Mouse (Mus musculus) lung, postnatal 10 days (tissue): Measurements from ENCODE around the gene Arvcf.

Experiments used
- DNase-seq: peaks from one replicate; pipeline ENCODE4 v3.0.0; 2021

Gene Arvcf

DNA sequence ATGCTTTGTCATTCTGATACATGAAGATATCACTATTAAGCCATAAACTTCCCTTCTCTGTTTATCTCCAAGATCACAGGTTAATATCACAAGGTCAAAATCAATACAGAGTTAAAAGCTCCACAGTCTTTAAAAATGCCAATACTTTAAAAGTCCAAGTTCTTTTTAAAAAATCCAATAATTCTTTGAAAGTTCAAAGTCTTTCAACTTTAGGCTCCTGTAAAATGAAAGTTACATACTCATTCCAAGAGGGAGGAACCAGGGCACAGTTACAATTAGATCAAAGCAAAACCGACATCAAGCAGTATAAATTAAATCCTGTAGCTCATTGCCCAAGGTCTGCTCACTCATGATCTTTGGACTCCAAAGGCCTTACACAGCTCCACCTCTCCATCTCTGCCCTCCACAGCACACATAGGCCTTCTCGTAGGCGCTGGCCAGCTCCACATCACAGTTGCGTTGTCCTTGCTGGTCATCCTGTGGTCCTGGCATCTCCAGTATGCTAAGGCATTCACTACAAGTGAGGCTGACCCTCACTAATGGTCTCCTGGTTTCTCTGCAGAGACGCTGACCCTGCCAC, 85.4 kb downstream of the Arvcf start:
- DNase-seq, result no peak

DNA sequence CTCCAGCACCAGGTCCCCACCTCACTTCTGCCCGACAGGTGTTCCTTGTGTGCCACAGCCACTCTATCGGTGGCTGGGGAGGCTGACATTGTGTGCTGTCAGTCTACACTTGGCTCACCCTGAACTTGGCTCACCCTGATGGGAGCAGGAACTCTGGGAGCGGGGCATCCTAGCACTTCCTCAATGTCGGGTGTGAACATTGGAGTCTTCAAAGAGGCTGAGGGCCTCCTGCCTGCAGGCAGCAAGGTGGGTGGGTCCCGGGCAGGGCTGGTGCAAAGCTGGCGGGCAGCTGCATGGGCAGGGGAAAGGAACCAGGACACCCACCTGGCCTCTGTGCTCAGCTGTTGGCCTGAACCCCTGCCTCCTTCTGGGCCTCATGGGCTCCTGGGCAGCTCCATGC, 88.1 kb downstream of the Arvcf start:
- no peak for DNase-seq

DNA sequence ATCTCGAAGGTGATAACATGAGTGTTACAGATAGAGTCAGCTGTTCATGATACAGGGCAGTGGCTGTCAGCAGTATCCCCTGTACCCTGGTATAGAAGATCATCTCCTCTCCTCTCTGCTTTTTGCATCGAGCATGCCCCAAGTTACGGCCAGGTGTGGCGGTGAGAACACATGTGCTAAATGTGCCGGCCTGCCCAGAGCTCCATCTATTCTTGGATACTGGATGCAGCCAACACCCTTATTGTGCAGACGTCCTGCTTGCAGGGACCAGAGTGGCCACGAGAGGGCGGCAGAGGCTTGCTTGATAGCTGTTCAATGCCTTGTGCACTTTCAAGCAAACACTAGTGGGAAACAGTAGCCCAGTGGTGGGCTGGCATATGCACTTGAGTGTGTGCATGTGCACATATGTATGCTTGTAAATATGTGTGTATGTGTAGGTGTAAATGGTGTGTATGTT, 95.4 kb downstream of the Arvcf start:
- DNase-seq, result peak; percentile 96

DNA sequence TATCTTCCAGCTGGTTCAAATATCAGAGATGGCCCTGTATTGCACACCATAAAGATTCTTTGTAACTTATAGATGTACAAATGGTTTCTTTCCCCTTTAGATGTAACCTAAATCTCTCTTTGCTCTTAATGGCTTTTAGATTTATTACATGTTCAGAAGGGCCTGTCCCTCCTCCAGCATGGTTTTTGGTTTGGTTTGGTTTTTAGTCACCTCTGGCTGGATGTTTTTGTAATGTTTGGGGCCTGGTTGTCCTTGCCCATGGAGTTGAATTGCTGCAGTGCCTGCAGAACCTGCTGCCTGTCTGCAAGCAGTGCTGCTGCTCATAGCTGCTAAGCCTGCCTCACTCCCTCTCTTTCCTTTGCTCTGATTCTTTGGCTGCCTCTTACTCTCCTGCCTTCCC, 99.3 kb downstream of the Arvcf start:
- no peak for DNase-seq

DNA sequence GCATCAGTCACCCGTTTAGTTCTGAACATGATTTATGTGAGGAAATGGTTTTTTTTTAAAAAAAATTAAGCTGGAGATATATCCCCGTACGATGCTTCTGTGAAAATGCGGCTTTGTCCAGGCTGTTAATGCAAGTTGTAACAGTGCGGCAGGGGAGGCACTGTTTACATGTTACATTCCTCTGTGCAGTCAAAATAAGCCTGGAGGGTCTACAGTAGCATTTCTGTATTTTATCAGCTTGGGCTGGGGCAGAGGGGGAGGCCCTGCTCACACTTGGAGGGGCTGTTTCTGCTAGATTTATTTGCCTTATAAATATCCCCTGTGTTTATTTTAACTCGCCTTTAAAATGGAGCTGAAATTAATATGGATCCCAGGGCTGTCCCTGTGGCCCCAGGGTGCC, 100.1 kb downstream of the Arvcf start:
- no peak for DNase-seq

DNA sequence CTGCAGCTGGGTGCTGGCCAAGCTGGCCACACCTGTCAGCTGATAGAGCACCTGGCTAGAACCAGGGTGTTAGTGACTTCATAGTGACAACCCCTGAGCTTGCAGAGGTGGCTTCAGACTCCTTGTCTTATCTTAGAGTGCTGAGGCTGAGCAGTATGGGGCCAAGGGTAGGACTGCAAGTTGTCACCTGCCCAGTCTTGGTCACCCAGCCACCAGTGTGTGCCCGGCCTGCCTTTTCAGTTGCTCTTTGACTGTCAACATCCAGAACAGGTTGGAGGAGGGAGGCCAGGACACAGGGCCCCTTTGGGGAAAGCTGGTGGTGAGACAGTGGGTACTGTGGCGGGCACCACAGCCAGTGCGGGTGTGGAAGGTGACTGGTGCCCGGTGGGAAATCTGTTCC, 101.0 kb downstream of the Arvcf start:
- no peak for DNase-seq

DNA sequence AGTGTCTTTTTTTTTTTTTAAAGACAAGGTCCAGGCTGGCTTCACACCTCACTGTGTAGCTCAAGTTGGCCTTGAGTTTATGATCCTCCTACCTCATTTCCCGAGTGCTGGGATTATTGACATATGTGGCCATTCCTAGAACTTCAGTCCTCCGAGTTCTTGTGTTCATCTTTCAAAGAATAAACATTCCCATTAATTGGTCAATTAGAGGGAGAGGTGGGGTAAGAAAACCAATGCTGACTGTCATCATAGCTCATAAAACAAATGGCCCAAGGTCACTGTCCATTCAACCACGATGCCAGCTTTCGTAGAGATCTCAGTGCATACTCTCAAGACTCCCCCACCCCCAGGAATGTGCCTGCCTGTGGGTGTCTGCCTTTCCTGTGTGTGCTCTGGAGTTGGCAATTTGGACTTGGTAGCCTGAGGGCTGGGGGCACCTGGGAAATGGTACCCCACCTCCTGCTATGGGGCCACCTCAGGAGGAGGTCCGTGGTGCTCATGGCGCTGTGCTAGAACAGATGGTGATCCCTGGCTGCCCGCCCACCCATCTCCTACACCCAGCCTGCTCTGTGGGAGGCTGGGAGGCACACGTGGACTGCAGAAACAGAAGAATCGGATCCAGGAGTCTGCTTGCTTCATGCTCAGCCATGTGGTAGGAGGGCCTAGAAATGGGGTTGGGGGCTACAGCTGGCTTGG, 103.7 kb downstream of the Arvcf start:
- DNase-seq, result no peak

DNA sequence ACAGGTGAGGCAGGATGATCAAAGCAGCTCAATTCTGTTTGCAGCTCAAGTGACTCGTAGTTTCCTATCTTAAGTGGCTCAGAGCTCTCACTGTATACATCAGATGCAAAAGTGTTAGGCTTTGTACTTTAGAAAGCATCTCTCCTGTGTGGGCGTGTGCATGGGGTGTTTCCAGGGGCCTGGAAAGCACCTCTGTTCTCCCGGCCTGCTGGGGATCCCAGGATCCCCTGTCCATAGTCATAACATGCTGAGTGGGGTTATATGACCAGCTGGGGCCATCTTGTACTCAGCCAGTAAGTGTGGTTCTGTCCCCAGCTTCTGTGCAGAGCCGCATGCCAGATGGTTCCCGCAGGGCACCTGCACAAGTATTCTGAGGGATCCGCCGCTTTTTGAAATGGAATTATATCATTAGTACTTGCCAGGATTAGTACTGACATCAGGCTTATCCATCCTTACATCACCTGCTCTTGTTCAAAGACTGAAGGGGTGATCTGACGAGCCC, 104.4 kb downstream of the Arvcf start:
- no peak for DNase-seq

DNA sequence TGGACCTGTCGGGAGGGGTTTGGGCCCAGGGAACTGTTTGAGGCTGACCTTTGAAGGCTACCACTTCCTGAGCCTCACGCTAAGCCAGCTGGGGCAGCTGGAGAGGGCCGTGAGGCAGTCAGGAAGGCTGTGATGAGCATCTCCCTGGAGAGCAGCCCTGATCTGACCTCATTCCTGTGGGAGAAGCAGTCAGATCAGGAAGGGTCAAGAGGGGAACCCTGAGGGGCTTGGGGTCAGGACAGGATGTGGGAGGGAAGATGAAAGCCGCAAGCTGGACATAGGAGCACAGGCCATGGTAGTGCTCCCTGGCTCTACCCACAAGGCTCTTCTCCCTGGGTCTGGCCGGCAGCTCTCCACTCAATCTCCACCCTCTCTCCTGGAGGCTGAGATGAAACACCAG, 105.9 kb downstream of the Arvcf start:
- DNase-seq, result no peak

DNA sequence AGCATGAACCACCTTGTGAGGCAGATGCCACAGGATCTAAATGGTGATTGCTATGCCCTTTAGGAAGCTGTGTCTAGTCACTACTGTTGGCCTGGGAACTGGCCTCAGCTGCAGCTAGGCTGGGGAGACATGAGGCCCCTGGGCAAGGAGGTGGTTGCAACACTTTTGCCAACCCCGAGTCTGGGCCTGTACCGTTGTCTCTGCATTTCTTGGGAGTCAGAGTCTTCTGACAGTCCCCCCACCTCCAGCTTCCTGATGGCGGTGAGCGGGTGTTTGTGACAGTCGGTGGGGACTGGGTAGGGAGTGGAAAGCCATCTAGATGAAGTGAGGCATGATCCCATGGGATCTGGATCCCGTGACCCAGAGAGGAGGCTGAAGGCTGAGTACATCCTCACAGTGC, 107.4 kb downstream of the Arvcf start:
- DNase-seq, result no peak
